Mouse (Mus musculus) kidney, postnatal 36 days (tissue): ENCODE results near the gene BC035947.
A peak's percentile ranks its signal among the peaks of the same experiment; 100 is the strongest.

Experiments
- DNase-seq, 2 experiments: peaks; one replicate each; pipeline ENCODE4 v3.0.0; 2021 to 2022; ENCODE audit warnings: mixed read lengths in 2 of 2

Gene BC035947

GRCm38 (mm10) chr1:78501036-78501435, 10.9 kb downstream of the BC035947 start:
- peak; percentile 36 to 49 for DNase-seq

GRCm38 (mm10) chr1:78490143-78490542, 21.8 kb downstream of the BC035947 start:
- no peak for DNase-seq

GRCm38 (mm10) chr1:78488752-78489492, 23.0 kb downstream of the BC035947 start, which contains the start of gene Farsb:
Gene Farsb (minus strand): TSS chr1:78488897.
- peak; percentile 92 to 93 for DNase-seq

- no peak for DNase-seq
Observed at GRCm38 (mm10) chr1:78488427-78488751, 23.6 kb downstream of the BC035947 start.

GRCm38 (mm10) chr1:78484361-78484760, 27.6 kb downstream of the BC035947 start:
- DNase-seq, result no peak

- no peak for DNase-seq
Observed at GRCm38 (mm10) chr1:78483430-78483829, 28.5 kb downstream of the BC035947 start.

GRCm38 (mm10) chr1:78472441-78472840, 39.5 kb downstream of the BC035947 start:
- DNase-seq, result no peak

- peak; percentile 41 to 58 for DNase-seq
Observed at GRCm38 (mm10) chr1:78454659-78455058, 57.3 kb downstream of the BC035947 start.

GRCm38 (mm10) chr1:78453886-78454285, 58.1 kb downstream of the BC035947 start:
- peak in 1 of 2 experiments; percentile 45 for DNase-seq

- DNase-seq, result no peak
Observed at GRCm38 (mm10) chr1:78452544-78452943, 59.4 kb downstream of the BC035947 start.

GRCm38 (mm10) chr1:78451070-78451854, 60.7 kb downstream of the BC035947 start:
- no peak for DNase-seq

- no peak for DNase-seq
Observed at GRCm38 (mm10) chr1:78448091-78448490, 63.9 kb downstream of the BC035947 start.
